Mouse (Mus musculus) layer of hippocampus, postnatal 25 days (tissue): ENCODE results near the gene Fxyd7. TPM values are rescaled to one million over a fixed set of nuclear protein-coding genes. Genes with fewer than 3 reads are reported as not detected.

ENCODE experiments used
- DNase-seq, 2 experiments: peaks; one replicate each; pipeline ENCODE4 v3.0.0; 2022; ENCODE audit warnings: mixed read lengths in 2 of 2, low spot score in 1 of 2; ENCODE audit errors: extremely low spot score in 1 of 2
- total RNA-seq, 2 experiments: library from RNA; stranded (reverse); gene quantifications; 2 replicates each; pipeline ENCODE4 v1.2.3; 2021

Gene Fxyd7
- total RNA-seq, 2 experiments from 2014 or later: 151 to 157 TPM

DNA sequence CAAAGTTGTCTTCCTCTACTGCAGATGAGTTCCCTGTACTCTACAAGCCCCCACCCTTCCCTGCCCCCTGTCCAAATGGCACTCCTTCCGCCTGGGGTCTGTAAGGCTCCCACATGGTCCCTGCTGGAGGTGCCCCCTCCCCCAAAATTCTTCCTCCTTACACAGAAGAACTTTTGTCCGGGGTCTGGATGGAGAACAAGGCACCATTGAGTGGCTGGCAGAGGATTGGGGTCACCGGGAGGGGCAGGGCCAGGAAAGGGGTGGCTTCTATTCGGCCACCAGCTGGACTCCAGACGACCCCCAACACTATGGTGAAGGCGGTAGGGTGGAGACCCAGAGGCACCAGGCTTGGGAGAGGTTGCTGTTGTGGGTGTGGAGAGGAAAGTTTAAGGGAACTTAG lies 26.2 kb upstream of the Fxyd7 start:
- no peak for DNase-seq

GRCm38 (mm10) chr7:31076492-31076891 lies 25.2 kb upstream of the Fxyd7 start, which contains the start of gene Fxyd3:
Gene Fxyd3, minus strand, starts transcription at chr7:31076704.
- DNase-seq: no peak

DNA sequence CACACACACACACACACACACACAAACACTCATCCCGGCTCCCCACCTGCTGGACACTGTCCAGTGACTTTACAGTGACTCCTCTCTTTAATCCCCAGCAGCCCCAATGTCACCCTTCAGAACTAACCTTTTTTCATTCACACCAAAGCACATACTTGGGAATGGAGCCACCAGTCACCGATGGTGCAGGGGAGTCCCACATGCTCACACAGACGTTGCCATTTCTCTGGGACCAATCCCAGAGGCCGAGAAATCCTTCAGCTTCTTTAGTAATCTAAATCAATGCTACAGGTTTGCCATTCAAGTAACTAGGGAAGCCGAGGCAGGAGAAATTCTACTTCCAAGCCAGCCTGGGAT lies 23.4 kb upstream of the Fxyd7 start:
- DNase-seq: no peak

DNA sequence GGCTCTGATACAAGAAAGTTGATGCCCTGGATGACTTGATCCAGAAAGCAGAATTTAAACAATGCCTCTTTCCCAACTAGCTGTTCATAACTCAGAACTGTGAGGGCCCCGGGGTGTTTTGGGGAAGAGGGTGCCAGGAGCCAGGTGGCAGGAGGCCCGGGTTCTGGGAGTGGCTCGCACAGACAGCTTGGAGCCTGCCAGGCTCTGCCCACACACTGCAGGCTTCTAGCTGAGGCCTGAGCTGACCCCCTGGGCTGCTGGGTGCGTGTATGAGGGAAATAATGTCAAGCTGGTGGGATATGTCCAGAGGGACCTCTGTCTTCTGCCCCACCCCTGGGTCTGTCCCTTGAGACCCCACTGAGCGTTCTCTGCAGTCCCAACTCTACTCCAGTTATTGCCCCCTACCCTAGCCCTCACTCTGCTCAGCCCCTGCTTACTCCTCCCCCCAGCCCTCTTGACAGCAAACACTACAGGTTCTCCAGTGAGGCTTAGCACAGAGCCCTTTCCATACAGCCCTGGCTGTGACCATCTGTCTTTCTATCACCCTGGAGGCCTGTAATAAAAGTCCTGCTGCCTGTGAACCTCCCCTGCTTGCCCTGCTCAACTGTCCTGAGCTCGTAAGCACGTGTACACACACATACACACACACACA lies 22.9 kb upstream of the Fxyd7 start:
- no peak for DNase-seq

DNA sequence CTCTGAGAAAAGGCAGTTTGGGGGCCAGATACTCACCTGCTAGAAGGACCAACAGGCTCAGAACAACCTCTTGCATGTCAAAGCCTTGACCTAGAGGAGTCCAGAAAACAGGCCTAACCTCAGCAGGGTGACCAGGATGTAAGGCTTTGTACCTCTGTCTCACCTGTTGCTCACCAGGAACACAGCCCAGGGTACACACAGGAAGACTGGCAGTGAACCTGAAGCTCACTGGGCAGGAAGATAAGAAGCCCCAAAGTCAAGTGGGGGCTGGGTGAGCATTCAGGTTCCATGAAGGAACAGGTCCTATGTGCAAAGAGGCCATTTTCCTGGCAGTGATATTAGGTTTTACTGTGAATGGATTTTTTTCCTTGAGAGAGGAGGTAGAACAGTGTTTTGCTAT lies 22.3 kb upstream of the Fxyd7 start:
- DNase-seq: no peak

DNA sequence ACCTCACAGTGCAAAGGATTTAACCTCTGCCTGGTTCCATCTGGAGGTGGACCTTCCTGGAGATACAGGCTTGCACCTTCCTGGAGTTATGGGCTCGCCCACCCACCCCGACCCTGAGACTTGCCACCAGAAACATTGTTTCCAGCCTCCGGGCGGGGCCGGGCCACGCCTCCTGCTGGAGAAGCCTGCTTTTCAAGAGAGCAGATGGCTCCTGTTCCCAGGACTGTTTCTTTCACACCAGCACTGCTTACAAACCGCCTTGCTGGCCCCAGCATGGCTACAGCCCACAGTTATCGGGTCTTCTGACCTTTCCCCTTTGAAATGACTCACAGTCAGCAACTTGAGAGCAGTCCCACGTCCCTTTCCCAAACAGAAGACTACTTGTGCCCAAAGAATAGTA lies 21.1 kb upstream of the Fxyd7 start:
- DNase-seq: no peak

DNA sequence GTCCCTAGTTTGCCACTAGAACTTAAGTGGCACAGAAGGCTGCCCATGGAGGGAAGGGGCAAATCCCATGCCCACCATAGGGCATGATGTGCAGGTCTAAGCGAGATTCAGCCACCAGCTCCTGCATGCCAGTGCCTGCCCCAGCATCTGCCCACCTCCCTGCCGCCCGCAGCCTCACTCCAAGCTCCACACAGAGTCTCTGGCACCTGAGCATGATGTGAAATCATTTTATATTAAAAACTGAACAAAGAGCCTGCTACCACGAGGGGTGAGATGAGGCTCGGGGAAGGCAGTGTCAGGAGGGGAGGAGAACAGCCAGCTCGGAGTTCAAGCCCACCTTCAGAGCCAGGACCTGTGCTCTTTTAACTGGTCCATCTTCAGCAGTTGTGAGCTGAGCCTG lies 19.1 kb upstream of the Fxyd7 start:
- DNase-seq: no peak

DNA sequence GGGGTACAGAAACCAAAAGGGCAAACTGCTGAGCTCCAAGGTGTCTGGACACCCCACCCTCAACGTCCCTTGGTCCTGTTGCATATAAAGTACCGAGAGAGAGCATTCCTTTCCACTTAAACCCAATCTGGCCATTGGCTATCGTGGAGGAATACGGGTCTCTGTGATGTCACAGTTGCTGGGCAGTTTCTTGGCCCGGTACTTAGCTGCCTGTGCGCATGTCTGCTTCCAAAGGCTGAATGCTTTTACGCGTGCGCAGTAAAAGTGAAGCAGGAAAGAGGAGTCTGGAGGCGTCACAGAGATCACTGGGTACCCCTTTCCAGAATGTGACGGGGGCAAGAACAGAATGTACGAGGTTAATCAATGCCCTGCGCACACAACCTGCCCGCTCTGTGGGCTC lies 18.2 kb upstream of the Fxyd7 start:
- DNase-seq: no peak

GRCm38 (mm10) chr7:31067836-31068235 lies 16.6 kb upstream of the Fxyd7 start:
- DNase-seq: peak in 1 of 2 experiments; percentile 51

GRCm38 (mm10) chr7:31063074-31063560 lies 11.8 kb upstream of the Fxyd7 start:
- DNase-seq: no peak

DNA sequence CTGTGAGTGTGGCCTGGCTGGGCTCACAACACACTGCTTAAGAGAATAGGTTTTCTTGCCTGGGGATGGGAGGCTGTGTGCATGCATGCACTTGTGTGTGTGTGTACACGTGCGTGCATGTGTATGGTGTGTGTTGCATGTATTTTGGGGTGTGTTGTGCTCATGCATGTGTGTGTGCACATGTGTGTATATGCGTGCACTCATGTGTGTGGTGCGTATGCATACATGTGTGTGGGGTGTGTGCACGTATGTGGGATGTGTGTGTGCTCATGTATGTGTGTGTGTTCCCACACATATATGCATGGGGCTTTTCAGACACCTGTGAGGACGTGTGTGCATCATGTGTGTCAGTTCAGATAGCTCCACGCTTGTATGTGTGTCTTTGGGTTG lies 9.3 kb upstream of the Fxyd7 start:
- DNase-seq: no peak

GRCm38 (mm10) chr7:31059919-31060620 lies 8.8 kb upstream of the Fxyd7 start:
- no peak for DNase-seq

DNA sequence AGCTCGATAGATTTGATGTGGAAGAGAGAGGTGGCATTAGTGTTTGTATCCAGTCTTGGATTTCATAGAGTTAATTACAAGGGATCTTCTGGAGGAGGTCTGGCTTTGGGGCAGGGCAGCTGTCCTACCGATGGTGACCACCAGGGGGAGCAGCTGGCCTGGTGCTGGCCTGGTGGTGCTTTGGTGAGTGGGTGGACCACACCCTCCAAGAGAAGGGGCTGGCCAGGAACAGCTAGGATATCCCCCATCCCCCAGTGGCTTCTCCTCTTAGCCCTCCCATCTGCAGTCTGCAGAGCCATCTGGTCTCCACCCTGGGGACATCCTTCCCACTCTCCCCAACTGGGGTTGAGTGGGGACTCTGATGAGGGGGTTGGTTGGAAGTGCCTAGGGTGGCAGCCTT lies 7.8 kb upstream of the Fxyd7 start, which contains the start of gene Lgi4:
Gene Lgi4, plus strand, starts transcription at position 235 of the 400 bp plus-strand sequence.
- DNase-seq: peak; percentile 88 to 89

DNA sequence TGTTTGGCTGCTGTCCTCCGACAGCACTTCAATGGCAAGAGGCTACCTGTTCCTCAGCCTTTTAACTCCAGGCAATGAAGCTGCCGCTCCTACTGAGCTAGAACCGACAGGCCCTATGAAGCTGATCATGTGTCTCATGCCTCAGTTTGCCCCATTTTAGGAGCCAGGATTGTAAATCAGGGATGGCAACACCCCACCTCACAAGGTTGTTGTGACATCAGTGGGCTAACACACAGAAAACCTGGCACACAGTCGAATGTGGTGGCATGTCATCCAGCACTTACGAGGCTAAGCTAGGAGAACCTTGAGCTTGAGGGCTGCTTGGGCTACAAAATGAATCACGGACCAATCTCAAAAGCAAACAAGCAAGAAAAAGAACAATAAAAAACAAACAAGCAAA lies 6.9 kb upstream of the Fxyd7 start:
- DNase-seq: no peak

GRCm38 (mm10) chr7:31057730-31058129 lies 6.5 kb upstream of the Fxyd7 start:
- no peak for DNase-seq

DNA sequence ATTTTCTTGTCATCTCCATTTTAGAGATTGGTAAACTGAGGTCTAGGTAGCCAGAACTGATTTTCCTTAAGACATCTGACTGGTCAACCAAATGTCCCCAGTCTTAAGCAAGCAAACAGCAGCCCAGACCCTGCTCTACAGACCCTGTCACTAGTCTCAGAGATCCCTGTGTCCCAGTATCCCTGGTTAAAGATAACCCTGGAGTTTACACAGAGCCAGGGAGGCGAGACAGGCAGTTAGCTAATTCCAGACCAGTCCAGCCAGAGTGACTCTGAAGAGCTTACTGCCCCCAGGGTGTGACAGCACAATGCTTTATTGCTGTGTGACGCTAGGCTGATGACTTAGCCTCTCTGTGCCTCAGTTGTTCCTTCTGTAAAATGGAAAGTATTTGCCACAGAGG lies 5.8 kb upstream of the Fxyd7 start, which contains the start of gene Fxyd1:
Gene Fxyd1, minus strand, starts transcription at position 129 of the 400 bp plus-strand sequence.
- no peak for DNase-seq

DNA sequence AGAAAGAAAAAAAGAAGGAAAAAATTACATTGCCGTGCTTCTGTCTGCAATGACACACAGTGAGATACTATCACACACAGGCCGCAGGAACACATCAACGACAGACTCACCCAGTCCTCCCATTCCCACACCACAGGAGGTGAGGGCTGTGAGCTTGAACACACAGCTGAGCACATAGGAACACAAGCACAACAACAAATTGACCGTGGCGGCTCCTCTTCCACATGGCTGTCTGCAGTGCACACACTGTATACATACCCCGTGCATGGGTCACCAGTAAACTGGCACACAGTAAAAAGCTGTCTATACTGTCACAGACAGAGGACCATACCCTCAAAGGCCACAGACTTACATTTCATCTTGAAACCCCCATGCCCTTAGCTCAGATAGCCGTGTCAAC lies 5.2 kb upstream of the Fxyd7 start:
- DNase-seq: no peak

GRCm38 (mm10) chr7:31055883-31056282 lies 4.6 kb upstream of the Fxyd7 start:
- no peak for DNase-seq

DNA sequence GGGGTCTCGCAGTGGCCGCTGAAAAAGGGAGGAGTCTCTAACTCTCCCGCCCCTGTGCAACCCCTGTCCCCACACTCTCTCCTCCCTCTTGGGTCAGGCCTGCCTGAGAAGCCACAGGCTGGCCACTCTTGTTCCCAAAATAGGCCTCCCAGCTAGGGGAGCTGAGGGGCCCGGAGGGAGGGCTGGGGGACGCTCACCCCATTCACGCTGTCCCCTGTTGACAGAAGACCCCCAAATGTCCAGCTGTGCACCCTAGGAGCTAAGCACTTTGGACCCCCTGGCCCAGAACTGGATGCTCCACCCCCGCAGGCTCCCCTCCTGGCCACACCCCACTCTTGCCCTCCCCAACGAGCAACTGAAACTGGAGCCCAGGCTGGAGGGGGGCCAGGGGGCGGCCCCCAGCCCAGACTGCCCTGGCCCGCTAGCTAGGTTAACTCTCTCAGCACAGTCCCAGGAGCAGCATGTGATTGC lies 4.1 kb upstream of the Fxyd7 start:
- DNase-seq: peak in 1 of 2 experiments; percentile 45

GRCm38 (mm10) chr7:31054661-31055320 lies 3.5 kb upstream of the Fxyd7 start:
- DNase-seq: no peak

GRCm38 (mm10) chr7:31053882-31054447 lies 2.7 kb upstream of the Fxyd7 start:
- DNase-seq: no peak
